Mouse (Mus musculus): ENCODE measurements at regions not wholly inside any gene's neighbourhood (a gene's known extent, or its start where the extent isn't known, plus 50 kb on each side); places are given as distances from the start of the nearest gene placed in this dataset.

DNA sequence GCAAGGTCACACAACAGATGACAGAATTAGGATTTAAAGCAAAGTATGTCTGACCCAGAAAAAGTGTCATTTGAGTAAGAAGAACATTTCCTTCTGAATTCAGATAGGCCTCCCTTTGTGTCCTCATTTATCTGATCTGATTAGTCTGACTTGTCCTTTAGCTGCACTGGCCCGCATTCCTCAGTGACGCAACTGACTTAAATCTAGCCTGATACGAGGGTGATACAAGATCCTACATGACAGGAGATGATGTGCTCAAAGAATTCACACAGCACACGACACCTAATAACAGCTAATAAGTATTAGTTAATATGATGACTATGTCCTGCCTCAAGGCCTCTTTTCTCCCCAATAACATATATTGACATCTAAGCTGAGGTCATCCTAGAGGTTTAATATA is 192.8 kb downstream of the Nuf2 start:
- TF ChIP-seq POLR2A (IDR thresholded peaks at IDR 0.05; ENCODE audit: insufficient read depth, low read depth, low read length) (no peak), CTCF (IDR thresholded peaks at IDR 0.05) (no peak), EP300 (IDR thresholded peaks at IDR 0.05; ENCODE audit: insufficient read depth, low read depth, low read length) (no peak)
